Mouse (Mus musculus) layer of hippocampus, adult 2 months (tissue): ENCODE measurements at regions not wholly inside any gene's neighbourhood (a gene's known extent, or its start where the extent isn't known, plus 50 kb on each side); places are given as distances from the start of the nearest gene placed in this dataset.
A peak's percentile ranks its signal among the peaks of the same experiment; 100 is the strongest.

Source experiments
- DNase-seq, 2 experiments: peaks; one replicate each; pipeline ENCODE4 v3.0.0; 2022; ENCODE audit warnings: low spot score in 2 of 2
- H3K27ac ChIP-seq: fragments of 200-600 bp; 2 replicates; pipeline ENCODE4 v1.8.1; 2022
- H3K4me3 ChIP-seq: fragments of 200-600 bp; 2 replicates; pipeline ENCODE4 v1.8.1; 2022; ENCODE audit warnings: mild to moderate bottlenecking
- CTCF ChIP-seq: fragments of 200-600 bp; conservative IDR thresholded peaks from 2 replicates; pipeline ENCODE4 v1.8.1; 2022; ENCODE audit warnings: antibody characterized with exemption, mild to moderate bottlenecking, moderate library complexity

GRCm38 (mm10) chr14:111738943-111739342, 64.0 kb downstream of the Slitrk5 start:
- no peak overlapping the region for H3K27ac ChIP-seq
- no peak for TF ChIP-seq CTCF
- DNase-seq, result no peak
- no peak overlapping the region for H3K4me3 ChIP-seq

GRCm38 (mm10) chr14:111763616-111764015, 88.7 kb downstream of the Slitrk5 start:
- H3K27ac ChIP-seq, result no peak overlapping the region
- no peak for DNase-seq
- no peak for TF ChIP-seq CTCF
- no peak overlapping the region for H3K4me3 ChIP-seq

GRCm38 (mm10) chr14:111778152-111778551, 103.3 kb downstream of the Slitrk5 start:
- peak; percentile 67 for TF ChIP-seq CTCF
- H3K27ac ChIP-seq, result no peak overlapping the region
- H3K4me3 ChIP-seq, result no peak overlapping the region
- no peak for DNase-seq

GRCm38 (mm10) chr14:111808025-111808424, 133.1 kb downstream of the Slitrk5 start:
- H3K27ac ChIP-seq, result no peak overlapping the region
- no peak for DNase-seq
- H3K4me3 ChIP-seq, result no peak overlapping the region
- TF ChIP-seq CTCF, result no peak

DNA sequence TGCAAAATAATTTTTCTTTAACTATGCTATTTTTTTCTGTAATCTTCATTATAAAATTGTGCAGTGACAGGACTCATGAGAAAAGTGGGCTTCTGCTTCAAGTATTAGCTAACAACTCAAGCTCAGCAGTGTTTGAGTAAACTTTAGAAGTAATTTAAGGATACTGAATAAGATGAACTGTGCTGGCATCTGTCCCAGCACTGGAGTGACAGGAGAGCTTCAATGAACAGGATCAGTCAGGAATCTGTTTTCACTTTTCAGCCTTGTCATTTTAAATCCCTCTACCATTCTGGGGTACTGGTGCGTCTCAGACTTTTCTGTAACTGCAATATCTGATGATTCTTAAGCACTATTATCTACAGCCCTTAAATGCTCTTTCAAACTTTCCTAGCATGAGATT, 135.0 kb downstream of the Slitrk5 start:
- TF ChIP-seq CTCF, result no peak
- DNase-seq, result no peak
- H3K27ac ChIP-seq, result no peak overlapping the region

DNA sequence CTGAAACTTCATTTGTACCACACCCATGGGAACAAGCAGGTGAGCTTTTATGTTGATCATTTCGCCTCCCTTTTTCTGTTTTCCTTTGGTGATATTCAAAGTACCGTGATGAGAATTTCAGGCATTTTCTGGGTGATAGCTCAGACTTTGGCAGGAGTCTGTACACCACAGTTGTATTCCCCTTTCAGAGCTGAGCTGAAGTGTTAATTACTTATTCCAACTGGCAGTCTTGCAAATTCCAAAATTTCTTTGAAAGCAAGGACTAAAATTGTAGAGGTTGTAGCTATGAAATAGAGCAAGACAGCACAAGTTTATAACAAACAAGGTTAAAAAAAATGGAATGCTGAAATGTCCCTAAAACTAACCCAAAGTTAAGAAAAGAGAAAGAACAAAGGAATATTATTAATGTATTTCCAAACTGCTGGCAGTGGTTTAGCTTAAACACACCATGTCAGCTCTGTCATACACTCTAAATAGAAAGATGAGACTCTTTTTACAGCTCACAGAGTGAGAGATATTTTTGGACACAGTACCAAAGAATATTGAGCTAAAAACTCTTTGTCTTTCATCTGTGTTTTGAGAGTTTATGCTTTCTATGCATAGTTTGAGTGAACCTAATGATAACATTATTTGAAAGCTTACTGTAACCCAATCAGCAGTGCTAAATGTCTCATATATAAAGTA, 147.3 kb downstream of the Slitrk5 start:
- no peak for TF ChIP-seq CTCF
- DNase-seq, result no peak
- no peak overlapping the region for H3K4me3 ChIP-seq
- no peak overlapping the region for H3K27ac ChIP-seq

More for the DNA sequence above, 135.0 kb downstream of the Slitrk5 start:
- H3K4me3 ChIP-seq, result no peak overlapping the region
